Mouse (Mus musculus) mouse embryonic stem cell (cell line): ENCODE measurements around the gene Zfp618.

Experiments used
- in situ Hi-C, 2 experiments: fragments of 300-500 bp; cut with MboI; formaldehyde crosslinking; loops; 1 replicate in 1 of 2; 3 replicates in 1 of 2; pipeline ENCODE4 v1.14.3; 2019 to 2020; ENCODE audit warnings: low sequenced_read_pairs in 2 of 2, low pct_unique_long_range_greater_than_20kb in 1 of 2, mixed read lengths in 1 of 2; ENCODE audit not compliant: unreplicated experiment in 1 of 2

The Zfp618 gene

GRCm38 (mm10) chr4:63100478-63100877 is 135.1 kb downstream of the Zfp618 start:
- in situ Hi-C loops: no loop called here

DNA sequence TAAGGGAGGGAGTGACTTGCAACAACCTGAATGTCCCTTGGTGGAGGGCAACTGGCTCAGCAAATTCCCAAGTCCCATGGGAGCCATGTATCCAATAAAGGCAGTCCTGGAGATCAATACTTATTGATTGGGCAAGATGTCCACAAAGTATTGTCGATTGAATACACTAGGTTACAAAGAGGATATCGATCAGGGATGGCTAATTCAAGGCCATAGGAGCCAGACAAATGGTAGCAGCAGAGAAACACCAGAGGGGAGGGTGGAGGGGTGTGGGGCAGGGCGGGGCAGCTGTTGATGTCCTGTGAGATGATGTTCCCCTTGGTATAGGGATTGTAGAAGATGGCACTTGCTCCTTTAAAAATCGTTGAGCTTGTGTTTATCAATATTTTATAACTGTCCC is 136.7 kb downstream of the Zfp618 start:
- in situ Hi-C loops: no loop called here

DNA sequence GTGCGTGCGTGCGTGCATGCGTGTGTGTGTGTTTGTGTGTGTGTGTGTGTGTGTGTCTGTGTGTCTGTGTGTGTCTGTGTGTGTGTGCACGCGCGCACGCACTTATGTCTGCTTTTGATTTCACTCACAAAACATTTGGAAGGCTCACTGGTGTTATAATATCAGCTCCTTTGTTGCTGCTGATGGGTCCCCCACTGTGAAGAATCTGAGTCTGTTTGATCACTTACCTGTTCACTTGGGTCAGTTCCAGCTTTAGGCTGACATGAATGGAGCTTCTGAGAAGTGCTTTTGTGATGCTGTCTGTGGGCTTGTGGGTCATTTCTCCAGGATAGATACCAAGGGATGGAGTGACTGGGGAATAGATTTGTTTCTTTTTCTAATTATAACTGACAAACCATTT is 140.3 kb downstream of the Zfp618 start:
- in situ Hi-C loops: no loop called here

DNA sequence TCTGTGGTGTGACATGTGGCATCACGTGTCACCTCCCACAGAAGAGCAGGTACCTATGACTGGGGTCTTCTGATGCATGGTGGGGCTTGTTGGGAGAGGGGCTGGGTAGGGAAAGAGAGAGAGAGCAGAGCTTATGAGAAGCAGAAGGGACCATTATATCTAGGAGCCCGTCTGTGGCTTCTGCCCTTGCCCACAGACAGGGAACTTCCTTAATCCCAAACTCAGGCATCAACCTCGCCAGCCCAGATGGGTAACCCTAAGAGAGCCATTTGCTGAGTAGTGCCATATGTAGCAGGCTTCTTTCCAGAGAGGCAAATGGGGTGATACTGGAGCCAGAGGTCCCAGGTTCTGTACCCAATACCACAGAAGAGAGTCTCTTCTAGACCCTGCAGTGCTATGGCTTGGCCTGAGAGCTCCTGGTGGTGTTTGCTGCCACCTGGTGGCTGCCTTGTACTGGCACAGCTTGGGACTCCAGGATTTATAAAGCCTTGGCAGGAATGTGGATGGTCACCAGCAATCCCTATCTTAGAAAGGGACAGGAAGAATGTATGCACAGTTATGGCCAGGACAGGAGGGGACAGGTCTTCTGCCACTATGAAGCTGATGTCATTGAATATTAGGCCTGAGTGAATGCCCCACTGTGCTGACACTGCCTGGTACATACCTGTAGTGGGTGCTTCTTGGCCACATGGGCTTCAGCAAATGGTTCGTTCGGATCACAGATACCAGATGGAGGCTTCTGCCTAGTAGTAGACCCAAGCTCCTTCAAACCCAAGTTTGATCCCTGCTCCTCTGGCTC is 153.5 kb downstream of the Zfp618 start:
- in situ Hi-C loops: no loop called here

DNA sequence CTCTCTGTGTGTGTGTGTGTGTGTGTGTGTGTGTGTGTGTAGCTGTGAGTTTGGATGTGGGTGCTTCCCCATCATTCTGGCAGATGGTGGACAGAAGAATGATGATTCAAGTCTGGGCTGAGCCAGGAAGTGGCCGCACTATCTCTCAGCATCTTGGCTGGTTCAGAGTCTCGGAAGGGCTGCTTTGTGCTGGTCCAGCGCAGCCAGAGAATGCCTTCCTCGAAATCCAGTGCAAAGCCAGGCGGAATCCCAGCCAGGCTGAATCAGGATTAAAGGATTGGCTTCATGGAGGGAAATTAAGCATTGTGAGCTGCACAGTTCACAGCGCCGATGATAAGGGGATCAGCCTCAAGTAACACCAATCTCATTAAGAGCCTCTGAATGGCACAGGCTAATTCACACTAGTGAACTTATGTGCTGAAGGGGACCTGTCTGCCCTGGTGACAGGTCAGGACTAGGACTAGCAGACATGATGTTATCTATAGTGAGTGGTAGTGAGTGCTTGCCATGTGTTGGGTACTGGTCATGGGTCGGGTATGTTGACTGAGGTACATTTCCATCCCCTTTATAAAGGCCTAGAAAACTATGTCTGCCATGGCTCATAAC is 159.6 kb downstream of the Zfp618 start:
- in situ Hi-C loops: no loop called here

GRCm38 (mm10) chr4:63129891-63130624 is 164.7 kb downstream of the Zfp618 start:
- in situ Hi-C loops: no loop called here

GRCm38 (mm10) chr4:63147268-63147667 is 181.9 kb downstream of the Zfp618 start:
- in situ Hi-C loops: no loop called here

- in situ Hi-C loops: no loop called here
These were observed 185.8 kb downstream of the Zfp618 start for GRCm38 (mm10) chr4:63151127-63151526.

DNA sequence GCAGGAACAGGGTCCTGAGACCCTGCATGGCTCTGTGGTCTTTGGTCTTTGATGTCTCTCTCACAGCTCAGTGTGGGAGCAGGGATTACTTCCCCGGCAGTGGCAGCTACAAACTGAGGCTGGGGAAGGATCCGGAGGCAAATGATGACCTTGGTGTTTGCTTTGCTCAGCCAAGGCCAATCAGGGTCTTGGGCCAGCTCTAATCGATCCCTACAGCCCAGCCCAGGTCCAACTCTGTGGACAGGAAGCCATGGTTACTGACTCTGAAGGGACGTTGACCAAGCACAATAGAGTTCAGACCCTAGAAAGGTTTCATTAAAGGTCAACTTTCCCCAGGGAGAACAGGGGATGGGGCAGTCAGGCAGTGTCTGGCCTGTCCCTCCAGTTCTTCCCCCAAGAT is 188.7 kb downstream of the Zfp618 start:
- in situ Hi-C loops: no loop called here

DNA sequence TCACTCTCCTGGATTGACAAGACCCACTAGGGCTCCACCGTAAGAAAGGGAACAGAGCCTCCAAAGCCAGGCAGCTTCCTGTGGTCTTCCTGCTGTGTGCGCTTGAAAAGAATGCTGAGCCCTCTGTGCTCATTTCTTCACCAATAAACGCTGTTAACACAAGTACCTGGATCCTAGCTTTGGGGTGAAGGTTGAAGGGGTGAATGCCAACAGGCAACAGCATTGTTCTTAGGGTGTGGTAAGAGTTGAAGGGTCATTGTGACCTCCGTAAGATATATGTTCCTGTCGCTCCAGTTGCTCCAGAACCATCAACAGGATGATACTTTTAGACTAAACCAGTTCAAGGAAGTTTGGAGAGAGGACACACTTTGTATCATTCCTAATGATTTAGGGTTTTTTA is 189.3 kb downstream of the Zfp618 start, which contains the start of gene Ambp:
Ambp (minus strand) TSS at position 101 of the 400 bp plus-strand sequence.
- in situ Hi-C loops: no loop called here

GRCm38 (mm10) chr4:63155596-63155995 is 190.2 kb downstream of the Zfp618 start:
- in situ Hi-C loops: no loop called here

DNA sequence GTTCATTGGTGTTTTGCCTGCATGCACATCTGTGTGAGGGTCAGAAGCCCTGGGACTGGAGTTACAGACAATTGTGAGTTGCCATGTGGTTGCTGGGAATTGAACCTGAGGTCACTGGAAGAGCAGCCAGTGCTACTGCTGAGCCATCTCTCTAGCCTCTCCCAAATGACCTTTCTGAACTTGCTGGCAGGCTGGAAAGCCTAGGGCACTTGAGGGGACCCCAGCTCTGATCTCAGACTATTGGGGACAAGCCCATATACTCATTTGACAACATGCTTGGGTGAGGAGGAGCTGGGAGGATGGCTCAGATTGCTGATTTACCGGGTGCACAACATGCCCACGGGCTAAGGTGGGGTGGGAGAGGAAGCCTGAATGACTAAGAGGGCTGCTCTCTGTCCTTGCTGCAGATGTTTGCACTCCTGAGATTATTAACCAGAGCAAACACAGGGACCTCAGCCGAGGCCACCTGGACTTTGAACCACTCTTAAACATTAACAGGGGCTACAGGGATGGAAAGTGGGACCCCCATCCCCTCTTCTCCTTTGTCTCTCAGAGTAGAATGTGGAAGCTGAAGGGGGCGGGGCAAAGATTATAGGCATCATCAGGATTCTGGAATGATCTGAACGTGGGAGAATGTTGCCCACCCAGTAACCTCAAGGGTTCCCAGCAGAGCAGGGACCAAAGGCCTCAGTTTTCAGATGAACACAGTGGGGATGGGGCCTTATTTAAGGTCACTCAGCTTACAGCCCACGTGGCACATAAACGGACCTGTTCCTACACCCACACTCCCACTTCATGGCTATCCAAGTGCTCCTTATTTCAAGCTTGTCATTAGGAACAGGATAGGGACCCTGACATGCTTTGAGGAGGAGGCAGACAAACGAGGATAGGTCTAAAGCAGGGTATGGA is 191.6 kb downstream of the Zfp618 start:
- in situ Hi-C loops: no loop called here

GRCm38 (mm10) chr4:63158192-63158591 is 192.8 kb downstream of the Zfp618 start:
- in situ Hi-C loops: no loop called here

DNA sequence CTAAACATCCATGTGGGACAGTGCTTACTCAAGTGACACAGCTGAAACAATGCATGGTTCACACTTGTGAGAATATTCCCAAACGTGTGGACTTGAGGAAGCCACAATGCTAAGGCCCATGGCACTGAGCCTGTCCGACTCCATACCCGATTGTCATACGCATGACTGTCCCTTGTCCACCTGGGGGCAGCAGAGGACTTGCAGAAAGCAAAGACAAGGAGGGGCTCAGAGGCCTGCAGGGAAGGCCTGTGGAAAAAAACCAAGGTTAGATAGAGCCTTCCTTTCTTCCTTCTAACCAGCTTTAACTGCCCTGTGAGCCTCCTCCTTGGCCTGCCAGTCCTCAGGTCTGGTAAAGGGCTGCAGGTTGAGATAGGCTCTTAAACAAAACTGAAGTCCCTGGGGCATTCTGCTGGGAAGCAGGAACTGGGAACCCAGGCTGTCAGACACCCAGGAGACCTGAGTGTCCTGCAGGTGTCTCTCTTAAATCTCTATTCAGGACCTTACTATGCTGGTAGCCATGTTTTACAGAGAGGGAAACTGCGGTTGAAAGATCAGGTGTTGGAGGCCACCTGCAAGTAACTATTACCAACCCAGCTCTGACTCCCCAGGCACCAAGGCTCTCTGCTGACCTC is 193.7 kb downstream of the Zfp618 start:
- in situ Hi-C loops: no loop called here

GRCm38 (mm10) chr4:63165636-63166035 is 200.3 kb downstream of the Zfp618 start:
- in situ Hi-C loops: loop anchor here (10.0 kb wide), 1 partner anchor 149 kb away; no protein-coding TSS in a partner anchor

- in situ Hi-C loops: loop anchor here (10.0 kb wide), 1 partner anchor 148 kb away; no protein-coding TSS in a partner anchor
These were observed 200.9 kb downstream of the Zfp618 start for GRCm38 (mm10) chr4:63166323-63166722.

DNA sequence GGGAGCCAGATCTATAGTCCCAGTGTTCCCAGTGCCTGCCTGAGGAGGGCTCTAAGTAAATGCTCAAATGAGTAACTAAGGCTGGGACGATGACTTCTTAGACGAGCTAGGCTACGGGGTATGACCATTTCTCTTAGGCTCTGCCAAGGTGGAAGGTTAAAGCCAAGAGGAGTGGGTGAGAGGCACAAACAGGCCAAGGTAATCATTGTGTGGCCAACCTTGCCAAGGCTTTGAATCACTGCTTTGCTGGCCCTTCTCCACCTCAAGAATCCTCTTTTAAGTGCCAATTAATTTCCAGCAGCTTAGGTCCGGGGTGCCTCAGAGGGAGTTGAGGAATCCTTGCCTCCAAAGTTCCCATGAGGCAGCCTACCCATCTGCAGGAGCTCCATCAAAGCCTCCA is 204.7 kb downstream of the Zfp618 start:
- in situ Hi-C loops: no loop called here

GRCm38 (mm10) chr4:63171122-63171521 is 205.7 kb downstream of the Zfp618 start:
- in situ Hi-C loops: no loop called here
